Comparison of ENCODE assay signal across 8 mouse cellular contexts in the genomic region with DNA sequence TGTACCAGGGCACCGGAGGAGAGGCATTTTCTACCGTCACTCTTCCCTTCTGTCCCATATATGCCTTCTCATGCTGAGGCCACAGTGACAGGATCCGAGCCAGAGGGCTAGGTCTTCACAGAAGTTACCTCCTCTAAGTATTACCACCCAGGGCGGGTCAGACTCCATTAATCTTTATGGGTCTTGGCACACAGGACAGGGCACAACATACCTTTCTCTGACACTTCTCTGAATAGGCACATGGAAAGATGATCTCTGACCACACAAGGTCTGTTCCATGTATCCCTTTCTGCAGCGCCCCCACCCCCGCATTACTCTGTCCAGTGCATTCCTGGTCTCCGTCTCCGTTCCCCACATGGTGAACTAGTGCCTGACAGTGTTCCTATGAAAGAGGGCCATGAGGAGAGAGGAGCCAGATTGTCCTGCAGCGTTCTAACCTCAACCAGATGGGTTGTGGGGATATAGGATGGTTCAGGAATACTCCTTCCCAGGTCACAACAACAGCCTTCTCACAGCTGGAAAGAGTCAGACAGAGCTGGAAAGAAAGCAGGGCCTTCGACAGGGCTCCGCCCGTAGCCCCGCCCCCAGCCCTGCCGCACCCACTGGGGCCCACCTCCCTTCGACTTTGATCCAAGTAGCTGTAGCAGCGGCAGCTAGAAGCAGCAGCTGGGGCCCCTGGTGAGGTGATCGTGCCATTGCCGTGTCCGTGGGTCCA. TPM values are rescaled to one million over a fixed set of nuclear protein-coding genes. Genes with fewer than 3 reads are reported as not detected.
DNase-seq lines count a peak whose midpoint lies in the region; ATAC-seq and TF ChIP-seq lines count a peak whose summit lies in the region.

A gene (plus strand): TSS at position 622 of the 715 bp plus-strand sequence.

- H3K36me3 ChIP-seq in forebrain, postnatal 0 days (ENCODE audit: insufficient read depth), result peaks cover 6% of the 10 kb centered on the region
- no peaks in the 10 kb centered on the region; the same call in 1 of the 2 replicates for H3K36me3 ChIP-seq in hindbrain, embryonic 10.5 days
- H3K36me3 ChIP-seq in limb, embryonic 13.5 days, result 0 out of 2 replicates have a peak, but pooled peaks cover 6% of the 10 kb centered on the region
- H3K36me3 ChIP-seq in midbrain, embryonic 15.5 days (replicated peaks), result no peaks in the 10 kb centered on the region

- no peak for TF ChIP-seq CTCF in forebrain, postnatal 0 days (IDR thresholded peaks at IDR 0.05; ENCODE audit: low read depth)

- no peaks in the 10 kb centered on the region for H3K9me3 ChIP-seq in forebrain, postnatal 0 days (ENCODE audit: low read length)
- H3K9me3 ChIP-seq in hindbrain, embryonic 10.5 days, result no peaks in the 10 kb centered on the region
- H3K9me3 ChIP-seq in limb, embryonic 13.5 days, result no peaks in the 10 kb centered on the region
- no peaks in the 10 kb centered on the region for H3K9me3 ChIP-seq in midbrain, embryonic 15.5 days

- ATAC-seq in forebrain, postnatal 0 days, result no peak
- peak; percentile 86 for ATAC-seq in limb, embryonic 13.5 days (ENCODE audit: low FRiP score, low read depth)
- no peak for ATAC-seq in midbrain, embryonic 15.5 days (replicated peaks)

- peak within 1 kb of the TSS; percentile 35 for H3K9ac ChIP-seq in forebrain, postnatal 0 days
- H3K9ac ChIP-seq in limb, embryonic 13.5 days, result peak within 1 kb of the TSS; percentile 70
- H3K9ac ChIP-seq in midbrain, embryonic 15.5 days, result peak within 1 kb of the TSS; percentile 18

- H3K27me3 ChIP-seq in forebrain, postnatal 0 days (ENCODE audit: insufficient read depth, low read length), result no peaks in the 10 kb centered on the region
- peaks cover 57% of the 10 kb centered on the region for H3K27me3 ChIP-seq in hindbrain, embryonic 10.5 days (ENCODE audit: insufficient read depth, poor library complexity, severe bottlenecking)
- H3K27me3 ChIP-seq in limb, embryonic 13.5 days, result peaks cover 14% of the 10 kb centered on the region
- H3K27me3 ChIP-seq in midbrain, embryonic 15.5 days (replicated peaks), result no peaks in the 10 kb centered on the region; the same call in 1 of the 2 replicates

- 24% methylated on average over 19 of the region's 19 CpGs for WGBS in forebrain, postnatal 0 days
- WGBS in hindbrain, embryonic 10.5 days, result 21% methylated on average over 19 of the region's 19 CpGs
- WGBS in limb, embryonic 13.5 days, result 16% methylated on average over 19 of the region's 19 CpGs
- 25% methylated on average over 19 of the region's 19 CpGs for WGBS in midbrain, embryonic 15.5 days

- peak; percentile 65 to 83 for DNase-seq in spleen, postnatal 4 days (ENCODE audit: low spot score in 2 of 2)
- no peak for DNase-seq in spleen, adult 18-20 months
- peak; percentile 33 for DNase-seq in forebrain, postnatal 0 days
- DNase-seq in hindbrain, embryonic 10.5 days (ENCODE audit: low spot score), result peak; percentile 66
- DNase-seq in thymus, postnatal 14 days, result peak; percentile 89
- DNase-seq in layer of hippocampus, adult 8-10 months (ENCODE audit: low spot score in 2 of 2), result no peak

- peak within 1 kb of the TSS; percentile 14; the same call in 1 of the 2 replicates for H3K4me3 ChIP-seq in forebrain, postnatal 0 days (ENCODE audit: low read depth, low read length)
- H3K4me3 ChIP-seq in hindbrain, embryonic 10.5 days, result peak within 1 kb of the TSS; percentile 48
- H3K4me3 ChIP-seq in limb, embryonic 13.5 days, result peak within 1 kb of the TSS; percentile 46
- H3K4me3 ChIP-seq in midbrain, embryonic 15.5 days, result peak within 1 kb of the TSS; percentile 23

- H3K4me1 ChIP-seq in forebrain, postnatal 0 days (ENCODE audit: insufficient read depth), result no peaks in the 10 kb centered on the region; the same call in 1 of the 2 replicates
- peaks cover 39% of the 10 kb centered on the region for H3K4me1 ChIP-seq in hindbrain, embryonic 10.5 days (replicated peaks)
- peaks cover 48% of the 10 kb centered on the region for H3K4me1 ChIP-seq in limb, embryonic 13.5 days
- peaks cover 16% of the 10 kb centered on the region for H3K4me1 ChIP-seq in midbrain, embryonic 15.5 days

- no peak within 1 kb of the TSS for H3K27ac ChIP-seq in forebrain, postnatal 0 days (ENCODE audit: low read depth, low read length)
- peak within 1 kb of the TSS; percentile 69 for H3K27ac ChIP-seq in hindbrain, embryonic 10.5 days
- H3K27ac ChIP-seq in limb, embryonic 13.5 days, result peak within 1 kb of the TSS; percentile 56; the same call in 1 of the 2 replicates
- H3K27ac ChIP-seq in midbrain, embryonic 15.5 days, result no peak within 1 kb of the TSS

- H3K4me2 ChIP-seq in forebrain, postnatal 0 days (ENCODE audit: low read depth), result peak within 1 kb of the TSS; percentile 41
- peak within 1 kb of the TSS; percentile 82 for H3K4me2 ChIP-seq in limb, embryonic 13.5 days (replicated peaks)
- peak within 1 kb of the TSS; percentile 48 for H3K4me2 ChIP-seq in midbrain, embryonic 15.5 days

RNA-seq across cellular contexts. Expression of the gene that starts here (rescaled TPM):
- total RNA-seq in forebrain, postnatal 0 days (2014; rRNA removed), result 0.86 and 1.0 TPM in 2 replicates
- 0.48 and 1.0 TPM in 2 replicates for polyA plus RNA-seq in forebrain, postnatal 0 days (2015; fragmentation: Nextera tagmentation; extraction: Ambion mirVana)
- 0.67 and 0.80 TPM in 2 replicates for polyA plus RNA-seq in hindbrain, embryonic 10.5 days (2016; fragmentation: Nextera tagmentation; extraction: Ambion mirVana)
- polyA plus RNA-seq in limb, embryonic 13.5 days (2015; fragmentation: Nextera tagmentation; extraction: Ambion mirVana), result 3.2 and 3.3 TPM in 2 replicates
- polyA plus RNA-seq in midbrain, embryonic 15.5 days (2015; fragmentation: Nextera tagmentation; extraction: Ambion mirVana), result 1.7 and 1.9 TPM in 2 replicates
- 1 to 10 TPM; 1.5 to 3.9 (median 2.5) TPM for total RNA-seq in layer of hippocampus, adult 8-10 months (2022)

Comparison
In these comparisons a context has a peak if more than half of its experiments do, and no peak if none do; other contexts are left out.
1. DNase-seq: peak in spleen, postnatal 4 days (2 of 2), forebrain, postnatal 0 days (single experiment) and thymus, postnatal 14 days (single experiment); none in spleen, adult 18-20 months (0 of 2) and layer of hippocampus, adult 8-10 months (0 of 2).
2. Peak in DNase-seq, H3K4me3 ChIP-seq and H3K27ac ChIP-seq in hindbrain, embryonic 10.5 days; RNA of the gene not detected or under 1 TPM.
3. H3K9ac ChIP-seq: peak in every context shown above with its lines; median percentile 70 in limb, embryonic 13.5 days; 35 in forebrain, postnatal 0 days; 18 in midbrain, embryonic 15.5 days.
4. Peak in every context shown above with its lines, with median percentiles within 50 percentile points of each other: H3K4me2 ChIP-seq and H3K4me3 ChIP-seq.